Mouse (Mus musculus) thymus, adult 2 months (tissue): ENCODE measurements around the gene Ublcp1.

Source experiments
- CTCF ChIP-seq: fragments of 200-500 bp; IDR thresholded peaks from 2 replicates; pipeline ENCODE4 v1.5.1; 2012; ENCODE audit warnings: mild to moderate bottlenecking, control low read depth, low read length, moderate library complexity, borderline replicate concordance; ENCODE audit not compliant: control insufficient read depth, poor library complexity, insufficient read depth; ENCODE audit errors: extremely low read depth
- POLR2A ChIP-seq: fragments of 200-500 bp; IDR thresholded peaks from 2 replicates; pipeline ENCODE4 v1.6.1; 2012; ENCODE audit warnings: mild to moderate bottlenecking, low read length, control low read depth, moderate library complexity; ENCODE audit not compliant: control insufficient read depth, poor library complexity, insufficient read depth; ENCODE audit errors: extremely low read depth

- TF ChIP-seq CTCF (no peak), POLR2A (no peak)
Measured at GRCm38 (mm10) chr11:44514666-44515065, 44.4 kb upstream of the Ublcp1 start.
